Mouse (Mus musculus) liver, embryonic 16.5 days (tissue): ENCODE measurements around the gene Slc7a15. TPM values are rescaled to one million over a fixed set of nuclear protein-coding genes. Genes with fewer than 3 reads are reported as not detected.
"Not testable (repeated sequence)": the region's sequence is repeated elsewhere in the genome, so short reads cannot be mapped to it uniquely, and the experiment has no call there.

Source experiments
- ATAC-seq: fragments of 200-750 bp; cut with Nextera tagmentation; 2 replicates; pipeline ENCODE4 v1.8.0; 2017; ENCODE audit warnings: low read depth, mild to moderate bottlenecking, moderate number of reproducible peaks, moderate library complexity
- H3K27ac ChIP-seq: fragments of 300-500 bp; sonication (generic); 2 replicates; pipeline ENCODE4 v1.5.1; 2014; ENCODE audit warnings: mild to moderate bottlenecking, low read length
- H3K27me3 ChIP-seq: fragments of 300-500 bp; sonication (generic); 2 replicates; pipeline ENCODE4 v1.6.1; 2014; ENCODE audit warnings: low read depth, low read length, mixed read lengths; ENCODE audit not compliant: control insufficient read depth, insufficient read depth
- H3K36me3 ChIP-seq: fragments of 300-500 bp; sonication (generic); 2 replicates; pipeline ENCODE4 v1.6.1; 2014; ENCODE audit warnings: mild to moderate bottlenecking; ENCODE audit not compliant: control insufficient read depth, insufficient read depth
- H3K4me1 ChIP-seq: fragments of 300-500 bp; sonication (generic); 2 replicates; pipeline ENCODE4 v1.6.1; 2014; ENCODE audit warnings: low read depth, low read length, mixed read lengths; ENCODE audit not compliant: control insufficient read depth
- H3K4me2 ChIP-seq: fragments of 300-500 bp; sonication (generic); 2 replicates; pipeline ENCODE4 v1.6.1; 2014; ENCODE audit warnings: low read depth, low read length, mixed read lengths
- H3K4me3 ChIP-seq: fragments of 300-500 bp; sonication (generic); 2 replicates; pipeline ENCODE4 v1.5.1; 2014; ENCODE audit warnings: low read depth, mild to moderate bottlenecking, low read length
- H3K9ac ChIP-seq: fragments of 300-500 bp; sonication (generic); 2 replicates; pipeline ENCODE4 v1.6.1; 2014; ENCODE audit warnings: low read depth, low read length
- H3K9me3 ChIP-seq: fragments of 300-500 bp; sonication (generic); replicated peaks from 2 replicates; pipeline ENCODE4 v1.6.1; 2016; ENCODE audit warnings: low read length; ENCODE audit not compliant: control insufficient read depth
- WGBS: fragments of 180-500 bp; shearing (Covaris S2); extraction: QIAGEN DNeasy Blood & Tissue Kit; methylation state at CpG from one replicate; pipeline ENCODE4 v1.1.7; 2014; ENCODE audit not compliant: insufficient replicate concordance; 5-methylcytosine and 5-hydroxymethylcytosine counted together
- polyA plus RNA-seq: library from polyadenylated mRNA; unstranded; fragments of >200 nt; fragmentation: Nextera tagmentation; extraction: Ambion mirVana; gene quantifications from 2 replicates; pipeline ENCODE4 v1.2.1, GENCODE M21; 2015

The Slc7a15 gene
- 0.08 and 0.19 TPM in 2 replicates for polyA plus RNA-seq

DNA sequence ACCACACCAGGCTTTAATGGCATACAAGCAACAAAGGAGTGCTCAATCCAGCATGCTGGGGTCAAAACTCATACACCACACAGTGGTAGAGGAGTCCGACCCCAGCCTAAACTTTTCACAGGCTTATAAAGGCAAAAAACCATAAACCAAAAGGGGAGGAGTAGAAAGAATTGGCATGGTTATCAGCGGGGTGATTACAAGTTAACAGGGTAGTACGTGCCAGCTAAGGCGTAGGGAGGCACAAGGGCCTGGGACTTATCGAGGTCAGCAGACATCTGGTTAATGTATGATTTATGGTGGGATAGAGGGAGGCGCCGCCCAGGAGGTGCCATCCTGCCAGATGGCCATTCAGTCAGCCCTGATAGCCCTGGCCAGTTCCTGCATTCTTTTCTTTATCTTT is at the start of gene Slc7a15:
Slc7a15 (minus strand) TSS at position 101 of the 400 bp plus-strand sequence.
- not testable (repeated sequence) for H3K4me1 ChIP-seq, ATAC-seq, H3K36me3 ChIP-seq, H3K4me2 ChIP-seq, H3K9me3 ChIP-seq, H3K4me3 ChIP-seq, H3K27ac ChIP-seq, H3K9ac ChIP-seq, H3K27me3 ChIP-seq
- WGBS: 75% methylated on average over 7 of the region's 7 CpGs

DNA sequence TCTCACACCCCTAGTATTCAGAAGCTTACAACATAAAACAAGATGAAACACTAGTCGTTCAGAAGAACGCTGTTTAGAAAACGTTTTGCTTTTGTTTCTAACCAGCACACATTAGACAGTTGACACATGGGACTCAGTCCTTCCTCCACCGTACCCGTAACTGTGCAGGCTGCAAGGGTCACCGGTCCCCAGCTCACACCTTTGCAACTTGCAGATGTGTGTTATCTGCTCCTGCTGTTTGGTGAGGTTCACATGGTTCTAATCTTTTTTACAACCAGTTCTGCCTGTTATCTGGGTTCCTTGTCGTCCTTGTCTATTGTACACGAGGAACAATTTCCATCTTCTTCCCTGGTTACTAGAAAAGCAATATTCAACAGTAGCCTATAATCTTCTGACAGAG is 49.3 kb upstream of the Slc7a15 start:
- peak; percentile 53 for ATAC-seq
- not testable (repeated sequence) for H3K9ac ChIP-seq, H3K36me3 ChIP-seq, H3K27ac ChIP-seq, H3K4me3 ChIP-seq, H3K4me2 ChIP-seq, H3K9me3 ChIP-seq, H3K27me3 ChIP-seq, H3K4me1 ChIP-seq
- WGBS: 29% methylated on average over 8 of the region's 8 CpGs

DNA sequence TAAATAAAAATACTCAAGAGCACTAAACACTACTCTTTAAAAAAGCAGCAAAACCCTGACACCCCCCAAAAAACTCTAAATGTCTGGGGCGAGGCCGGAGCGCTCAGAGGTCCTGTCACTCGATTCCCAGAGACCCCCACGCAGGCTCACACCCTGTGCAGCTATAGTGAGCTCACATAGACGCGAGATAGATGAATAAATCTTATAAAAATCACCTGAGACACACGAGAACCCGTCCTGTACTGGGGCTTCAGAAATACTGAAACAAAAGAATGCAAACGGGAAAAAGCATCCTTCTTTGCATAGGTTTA is 42.5 kb upstream of the Slc7a15 start:
- Histone ChIP-seq H3K27ac (no peak overlapping the region; the same call in 1 of the 2 replicates), H3K9me3 (no peaks in the 10 kb centered on the region), H3K4me3 (peak overlapping the region; percentile 96), H3K4me1 (no peaks in the 10 kb centered on the region; the same call in 1 of the 2 replicates), H3K4me2 (peak overlapping the region; percentile 65), H3K9ac (peak overlapping the region; percentile 92), H3K27me3 (no peaks in the 10 kb centered on the region), H3K36me3 (no peaks in the 10 kb centered on the region)
- no peak for ATAC-seq
- WGBS: 10% methylated on average over 10 of the region's 10 CpGs

DNA sequence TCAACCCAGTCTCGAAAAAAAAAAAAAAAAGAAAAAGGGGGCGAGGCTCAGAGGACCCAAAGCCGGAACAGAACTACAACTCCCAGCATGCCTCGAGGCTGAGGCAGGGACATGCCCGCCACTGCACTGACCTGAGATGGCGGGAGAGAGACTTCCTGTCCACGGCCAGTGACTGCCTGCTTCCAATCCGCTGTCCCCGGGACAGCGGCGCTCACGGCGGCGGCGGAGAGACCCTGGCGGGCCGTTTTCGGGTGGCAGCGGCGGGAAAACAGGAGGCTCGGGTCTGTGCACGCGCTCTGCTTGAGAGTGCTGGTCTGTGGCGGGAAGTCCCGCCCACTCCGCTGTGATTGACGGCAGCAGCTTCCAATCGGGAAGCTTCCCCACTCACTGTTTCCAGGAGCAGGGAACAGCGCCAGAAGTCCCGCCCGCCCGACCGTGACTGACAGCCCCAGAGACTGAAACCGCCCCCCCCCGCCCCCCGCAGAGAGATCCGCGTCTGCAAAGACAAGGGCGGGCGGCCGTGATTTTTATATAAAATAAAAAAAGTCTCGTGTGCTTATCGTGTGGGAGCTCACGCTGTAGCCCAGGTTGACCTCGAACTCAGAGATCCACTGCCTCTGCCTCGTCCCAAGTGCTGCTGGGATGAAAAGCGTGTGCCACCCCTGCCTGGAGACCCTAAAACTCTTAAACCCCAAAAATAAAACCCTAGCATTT is 42.0 kb upstream of the Slc7a15 start:
- peak; percentile 98 for ATAC-seq
- no peaks in the 10 kb centered on the region for H3K36me3 ChIP-seq
- H3K27me3 ChIP-seq: no peaks in the 10 kb centered on the region
- no peaks in the 10 kb centered on the region for H3K9me3 ChIP-seq
- peak overlapping the region; percentile 87 for H3K27ac ChIP-seq
- H3K4me3 ChIP-seq: peak overlapping the region; percentile 96
- no peaks in the 10 kb centered on the region; the same call in 1 of the 2 replicates for H3K4me1 ChIP-seq
- WGBS: under 1% methylated on average over 47 of the region's 47 CpGs
- H3K9ac ChIP-seq: peak overlapping the region; percentile 92
- H3K4me2 ChIP-seq: peak overlapping the region; percentile 65

DNA sequence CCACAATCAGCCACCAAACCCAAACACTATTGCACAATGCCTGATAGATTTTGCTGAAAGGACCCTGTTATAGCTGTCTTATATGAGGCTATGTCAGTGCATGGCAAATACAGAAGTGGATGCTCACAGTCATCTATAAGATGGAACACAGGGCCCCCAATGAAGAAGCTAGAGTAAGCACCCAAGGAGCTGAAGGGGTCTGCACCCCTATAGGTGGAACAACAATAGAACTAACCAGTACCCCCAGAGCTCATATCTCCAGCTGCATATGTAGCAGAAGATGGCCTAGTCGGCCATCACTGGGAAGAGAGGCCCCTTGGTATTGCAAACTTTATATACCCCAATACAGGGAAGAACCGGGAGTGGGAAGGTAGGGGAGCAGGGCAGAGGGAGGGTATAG is 41.3 kb upstream of the Slc7a15 start:
- not testable (repeated sequence) for H3K9ac ChIP-seq, H3K9me3 ChIP-seq, H3K27me3 ChIP-seq, ATAC-seq, H3K27ac ChIP-seq, H3K4me1 ChIP-seq, H3K36me3 ChIP-seq
- WGBS: 4% methylated on average over 2 of the region's 2 CpGs
- peak overlapping the region; percentile 96 for H3K4me3 ChIP-seq
- peak overlapping the region; percentile 65 for H3K4me2 ChIP-seq

DNA sequence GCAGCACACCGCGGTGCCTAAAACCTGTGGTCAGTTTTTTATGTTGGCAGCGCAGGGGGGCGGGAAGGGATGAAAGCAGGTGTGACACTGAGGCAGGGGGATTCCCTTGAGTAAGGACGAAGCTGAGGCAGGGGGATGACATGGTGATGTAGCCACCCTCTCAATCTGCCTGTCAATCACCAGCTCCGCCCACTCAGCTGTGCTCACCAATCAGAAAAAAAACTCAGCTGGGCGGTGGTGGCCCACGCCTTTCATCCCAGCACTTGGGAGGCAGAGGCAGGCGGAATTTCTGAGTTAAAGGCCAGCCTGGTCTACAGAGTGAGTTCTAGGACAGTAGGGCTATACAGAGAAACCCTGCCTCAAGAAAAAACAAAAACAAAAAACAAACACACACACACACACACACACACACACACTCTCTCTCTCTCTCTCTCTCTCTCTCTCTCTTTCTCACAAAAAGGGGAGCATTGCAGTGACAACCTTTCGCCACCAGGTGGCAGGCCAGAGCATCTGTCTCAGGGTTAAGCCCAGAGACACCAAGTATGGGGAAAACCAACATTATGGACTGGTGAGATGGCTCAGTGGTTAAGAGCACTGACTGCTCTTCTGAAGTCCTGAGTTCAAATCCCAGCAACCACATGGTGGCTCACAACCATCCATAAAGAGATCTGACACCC is 39.7 kb upstream of the Slc7a15 start:
- not testable (repeated sequence) for H3K4me3 ChIP-seq, H3K27ac ChIP-seq, H3K27me3 ChIP-seq, H3K4me2 ChIP-seq, H3K4me1 ChIP-seq, H3K9ac ChIP-seq, H3K36me3 ChIP-seq, H3K9me3 ChIP-seq
- 62% methylated on average over 10 of the region's 10 CpGs for WGBS
- ATAC-seq: peak; percentile 6; the same call in 1 of the 2 replicates

DNA sequence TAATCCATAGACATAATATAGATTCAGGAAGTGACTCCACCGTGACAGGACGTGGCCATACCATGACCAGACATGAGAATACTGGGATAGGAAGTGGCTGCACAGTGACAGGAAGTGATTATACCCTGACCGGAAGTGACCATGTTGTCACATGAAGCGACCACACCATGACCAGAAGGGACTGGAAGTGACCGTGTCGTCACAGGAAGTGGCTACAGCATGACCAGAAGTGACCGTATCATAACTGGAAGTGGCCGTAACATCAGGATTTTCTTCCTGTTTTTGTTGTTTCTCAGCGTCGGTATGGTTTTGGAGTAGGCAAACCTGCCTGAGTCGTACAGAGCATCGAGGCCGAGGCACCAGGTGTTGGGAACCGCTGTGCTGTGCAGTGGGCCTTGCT is 38.1 kb upstream of the Slc7a15 start:
- WGBS: 70% methylated on average over 14 of the region's 14 CpGs
- Histone ChIP-seq H3K27ac (no peak overlapping the region), H3K4me2 (no peak overlapping the region), H3K4me1 (no peaks in the 10 kb centered on the region; the same call in 1 of the 2 replicates), H3K4me3 (no peak overlapping the region), H3K9me3 (no peaks in the 10 kb centered on the region), H3K9ac (no peak overlapping the region), H3K36me3 (no peaks in the 10 kb centered on the region), H3K27me3 (no peaks in the 10 kb centered on the region)
- no peak for ATAC-seq

DNA sequence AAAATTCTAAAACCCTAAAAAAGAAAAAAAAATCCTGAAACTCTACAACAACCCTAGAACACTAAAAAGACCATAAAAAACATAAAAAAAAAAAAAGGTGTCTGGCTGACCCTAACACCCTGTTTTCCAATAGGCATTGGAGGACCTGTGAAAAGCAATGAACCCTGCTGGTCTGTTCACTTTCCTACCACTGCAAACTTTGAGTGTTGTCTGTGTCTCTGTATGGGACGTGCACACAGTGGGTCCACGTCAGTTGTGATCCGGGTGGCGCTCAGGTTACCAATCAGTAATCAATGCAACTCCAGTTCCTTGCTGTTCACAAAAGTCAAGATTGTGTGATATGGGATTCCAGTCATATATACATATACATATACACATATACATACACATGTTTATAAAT is 36.7 kb upstream of the Slc7a15 start:
- Histone ChIP-seq H3K9ac (no peak overlapping the region), H3K27ac (no peak overlapping the region), H3K4me3 (no peak overlapping the region), H3K9me3 (no peaks in the 10 kb centered on the region), H3K36me3 (no peaks in the 10 kb centered on the region), H3K4me2 (no peak overlapping the region), H3K4me1 (no peaks in the 10 kb centered on the region; the same call in 1 of the 2 replicates), H3K27me3 (no peaks in the 10 kb centered on the region)
- no peak for ATAC-seq
- 95% methylated on average over 4 of the region's 4 CpGs for WGBS

DNA sequence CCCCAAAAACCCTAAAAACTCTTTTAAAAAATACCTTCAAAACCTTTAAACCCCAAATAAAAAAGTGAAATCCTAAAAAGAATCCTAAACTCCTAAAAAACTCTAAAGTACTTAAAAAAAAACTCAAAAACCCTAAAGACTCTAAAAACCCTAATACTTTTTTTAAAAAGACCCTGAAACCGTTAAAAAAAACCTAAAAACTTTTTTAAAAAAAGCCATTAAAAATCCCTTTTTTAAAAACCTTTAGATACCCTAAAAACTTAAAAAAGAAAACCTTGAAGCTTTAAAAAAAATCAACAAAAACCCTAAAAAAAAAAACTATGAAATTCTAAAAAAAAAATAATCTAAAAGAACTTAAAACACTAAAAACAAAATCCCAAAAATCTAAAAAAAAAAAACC is 35.4 kb upstream of the Slc7a15 start:
- no peak for ATAC-seq
- Histone ChIP-seq H3K27me3 (no peaks in the 10 kb centered on the region), H3K9ac (no peak overlapping the region), H3K4me2 (no peak overlapping the region), H3K27ac (no peak overlapping the region), H3K4me3 (no peak overlapping the region), H3K36me3 (no peaks in the 10 kb centered on the region), H3K4me1 (no peaks in the 10 kb centered on the region; the same call in 1 of the 2 replicates), H3K9me3 (no peaks in the 10 kb centered on the region)
- WGBS: 89% methylated on average over 1 of the region's 1 CpGs
